Mouse (Mus musculus): Measurements from ENCODE around the gene Astn2. TPM values are rescaled to one million over a fixed set of nuclear protein-coding genes. Genes with fewer than 3 reads are reported as not detected.

The Astn2 gene
- polyA plus RNA-seq, 1 experiment from 2014 or later, result 0.74 TPM

- DNase-seq (ENCODE audit: low spot score) (no peak), ATAC-seq (replicated peaks; ENCODE audit: insufficient number of reproducible peaks, low FRiP score, low TSS enrichment, low read depth) (no peak)
- H3K4me1 ChIP-seq (ENCODE audit: control insufficient read depth, insufficient read depth, low read length), result no peaks in the 10 kb centered on the region
- H3K4me3 ChIP-seq (ENCODE audit: low read depth, low read length), result no peak overlapping the region
- H3K27ac ChIP-seq (replicated peaks; ENCODE audit: low read depth, low read length), result no peak overlapping the region
- no peaks in the 10 kb centered on the region for H3K36me3 ChIP-seq (replicated peaks; ENCODE audit: control insufficient read depth, insufficient read depth, low read depth, low read length)
- WGBS, result 90% methylated on average over 3 of the region's 3 CpGs
- no peaks in the 10 kb centered on the region for H3K27me3 ChIP-seq (ENCODE audit: control insufficient read depth, insufficient read depth, low read length)
- no peak overlapping the region for H3K4me2 ChIP-seq (ENCODE audit: low read depth, low read length)
- H3K9ac ChIP-seq (replicated peaks; ENCODE audit: low read length), result no peak overlapping the region
- no peaks in the 10 kb centered on the region for H3K9me3 ChIP-seq (replicated peaks; ENCODE audit: control insufficient read depth, low read length)
These were observed 457.2 kb downstream of the Astn2 start for GRCm38 (mm10) chr4:65947141-65947649.

DNA sequence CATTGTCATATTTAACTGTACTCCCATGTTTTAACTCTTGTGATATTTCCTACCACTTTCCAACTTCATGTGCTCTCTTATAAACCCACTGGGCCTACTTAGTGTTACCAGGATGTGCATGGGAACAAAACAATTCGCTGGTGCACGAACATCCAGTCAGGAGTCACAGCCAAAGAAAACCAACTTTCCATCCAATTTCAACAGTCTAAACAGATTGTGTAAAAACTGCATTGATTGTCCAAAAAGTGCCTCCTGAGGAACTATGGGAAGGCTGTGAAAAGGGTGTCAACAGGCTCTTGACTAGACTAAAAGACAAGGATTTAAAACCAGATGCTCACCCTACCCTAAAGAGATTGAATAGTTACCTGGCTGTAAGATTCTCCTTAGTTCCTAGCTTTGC is 458.4 kb downstream of the Astn2 start:
- Histone ChIP-seq H3K4me1 (ENCODE audit: control insufficient read depth, insufficient read depth, low read length) (no peaks in the 10 kb centered on the region), H3K36me3 (replicated peaks; ENCODE audit: control insufficient read depth, insufficient read depth, low read depth, low read length) (no peaks in the 10 kb centered on the region), H3K27me3 (ENCODE audit: control insufficient read depth, insufficient read depth, low read length) (no peaks in the 10 kb centered on the region), H3K4me3 (ENCODE audit: low read depth, low read length) (no peak overlapping the region), H3K9ac (replicated peaks; ENCODE audit: low read length) (no peak overlapping the region), H3K27ac (replicated peaks; ENCODE audit: low read depth, low read length) (no peak overlapping the region), H3K9me3 (replicated peaks; ENCODE audit: control insufficient read depth, low read length) (no peaks in the 10 kb centered on the region), H3K4me2 (ENCODE audit: low read depth, low read length) (no peak overlapping the region)
- DNase-seq (ENCODE audit: low spot score) (no peak), ATAC-seq (replicated peaks; ENCODE audit: insufficient number of reproducible peaks, low FRiP score, low TSS enrichment, low read depth) (no peak)
- 91% methylated on average over 2 of the region's 2 CpGs for WGBS

DNA sequence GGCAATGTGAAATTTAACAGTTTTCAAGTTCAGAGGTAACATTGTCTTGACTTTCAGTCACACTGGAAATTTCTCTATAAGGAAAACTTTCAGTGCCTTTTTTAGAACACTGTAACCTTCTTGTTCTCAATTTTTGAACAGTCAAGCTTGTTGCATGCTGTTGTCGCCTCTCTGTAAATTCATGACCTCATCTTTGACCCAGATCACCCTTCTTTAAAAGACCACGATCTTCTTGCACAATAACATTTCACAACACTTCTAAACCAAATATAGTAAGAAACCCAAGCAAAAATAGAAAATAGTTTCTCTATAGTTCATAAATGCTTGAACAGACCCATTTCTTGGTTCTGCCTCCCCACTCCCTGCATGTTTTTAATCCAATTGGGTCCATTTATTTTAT is 473.5 kb downstream of the Astn2 start:
- Histone ChIP-seq H3K36me3 (replicated peaks; ENCODE audit: control insufficient read depth, insufficient read depth, low read depth, low read length) (no peaks in the 10 kb centered on the region), H3K9ac (replicated peaks; ENCODE audit: low read length) (no peak overlapping the region), H3K27me3 (ENCODE audit: control insufficient read depth, insufficient read depth, low read length) (no peaks in the 10 kb centered on the region), H3K4me3 (ENCODE audit: low read depth, low read length) (no peak overlapping the region), H3K4me2 (ENCODE audit: low read depth, low read length) (no peak overlapping the region), H3K4me1 (ENCODE audit: control insufficient read depth, insufficient read depth, low read length) (no peaks in the 10 kb centered on the region), H3K27ac (replicated peaks; ENCODE audit: low read depth, low read length) (no peak overlapping the region), H3K9me3 (replicated peaks; ENCODE audit: control insufficient read depth, low read length) (no peaks in the 10 kb centered on the region)
- WGBS, result 82% methylated on average over 2 of the region's 2 CpGs
- ATAC-seq (replicated peaks; ENCODE audit: insufficient number of reproducible peaks, low FRiP score, low TSS enrichment, low read depth) (no peak), DNase-seq (ENCODE audit: low spot score) (no peak)

DNA sequence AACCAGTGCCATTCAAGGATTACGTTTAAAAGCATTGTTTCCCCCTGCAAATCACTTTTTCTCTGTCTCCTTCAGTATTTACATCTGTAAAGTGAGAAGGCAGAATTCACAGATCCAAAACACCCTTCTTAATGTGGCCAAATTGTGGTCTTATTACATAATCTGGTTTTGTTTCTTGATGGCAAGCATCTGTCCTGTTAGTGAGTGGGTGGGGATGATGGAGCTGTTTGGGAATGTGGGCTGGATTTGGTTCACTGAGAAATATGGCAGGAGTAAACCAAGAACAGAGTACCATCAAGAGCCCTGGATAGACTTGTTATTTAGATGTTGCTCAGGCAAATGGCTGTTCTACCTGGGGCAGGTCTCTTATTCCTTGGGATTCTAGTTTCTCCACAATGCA is 484.1 kb downstream of the Astn2 start:
- DNase-seq (ENCODE audit: low spot score) (no peak), ATAC-seq (replicated peaks; ENCODE audit: insufficient number of reproducible peaks, low FRiP score, low TSS enrichment, low read depth) (no peak)
- no peak overlapping the region for H3K4me2 ChIP-seq (ENCODE audit: low read depth, low read length)
- H3K9me3 ChIP-seq (replicated peaks; ENCODE audit: control insufficient read depth, low read length), result no peaks in the 10 kb centered on the region
- H3K4me3 ChIP-seq (ENCODE audit: low read depth, low read length), result no peak overlapping the region
- no peak overlapping the region for H3K9ac ChIP-seq (replicated peaks; ENCODE audit: low read length)
- H3K27me3 ChIP-seq (ENCODE audit: control insufficient read depth, insufficient read depth, low read length), result no peaks in the 10 kb centered on the region
- no peaks in the 10 kb centered on the region for H3K36me3 ChIP-seq (replicated peaks; ENCODE audit: control insufficient read depth, insufficient read depth, low read depth, low read length)
- no peak overlapping the region for H3K27ac ChIP-seq (replicated peaks; ENCODE audit: low read depth, low read length)
- H3K4me1 ChIP-seq (ENCODE audit: control insufficient read depth, insufficient read depth, low read length), result no peaks in the 10 kb centered on the region
- 40% methylated on average over 1 of the region's 1 CpGs for WGBS

DNA sequence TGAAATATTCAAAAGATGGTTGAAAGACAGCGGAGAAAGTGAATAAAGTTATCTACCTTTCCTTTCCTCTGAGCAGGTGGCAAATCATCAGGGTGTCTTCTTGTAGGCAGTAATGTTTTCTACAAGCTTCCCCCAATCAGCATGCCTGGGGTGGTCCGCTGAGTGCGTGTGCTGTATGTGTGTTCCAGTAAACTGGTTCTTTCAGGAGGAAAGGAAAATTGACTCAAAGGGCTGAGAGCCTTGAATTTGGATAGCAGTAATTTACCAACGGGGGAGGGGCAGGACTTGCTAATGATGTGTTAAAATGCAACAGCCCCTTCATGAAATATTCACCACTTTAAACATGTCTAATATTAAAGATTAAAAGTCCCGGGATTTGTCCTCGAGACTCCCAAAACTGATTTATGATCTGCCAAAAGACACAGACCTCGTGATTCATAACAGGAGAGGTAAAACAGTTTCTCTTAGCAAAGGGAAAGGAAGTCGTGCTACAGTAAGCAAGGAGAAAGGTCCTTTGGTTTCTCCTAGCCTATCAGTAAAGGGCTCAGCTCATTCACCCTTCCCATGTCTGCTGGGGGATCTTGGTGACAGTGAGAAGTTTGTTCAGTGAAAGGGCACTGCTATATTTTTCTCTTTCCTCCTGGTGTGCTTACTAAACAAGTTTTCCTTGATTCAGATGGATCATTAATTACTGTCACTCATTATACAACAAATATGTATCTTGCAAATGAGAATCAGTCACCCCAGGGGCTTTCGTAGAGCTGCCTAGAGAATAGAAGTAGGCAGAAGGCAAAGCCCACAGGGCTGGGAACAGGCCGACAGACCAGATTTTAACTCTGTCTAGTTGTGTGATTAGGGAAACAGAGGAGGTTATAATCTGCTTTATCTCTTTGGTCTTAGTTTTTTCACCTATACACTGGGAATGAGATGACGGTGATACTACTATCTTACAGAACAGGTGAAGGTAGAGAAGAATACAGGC is 488.1 kb downstream of the Astn2 start:
- Histone ChIP-seq H3K9me3 (replicated peaks; ENCODE audit: control insufficient read depth, low read length) (no peaks in the 10 kb centered on the region), H3K4me3 (ENCODE audit: low read depth, low read length) (no peak overlapping the region), H3K9ac (replicated peaks; ENCODE audit: low read length) (no peak overlapping the region), H3K4me1 (ENCODE audit: control insufficient read depth, insufficient read depth, low read length) (no peaks in the 10 kb centered on the region), H3K36me3 (replicated peaks; ENCODE audit: control insufficient read depth, insufficient read depth, low read depth, low read length) (no peaks in the 10 kb centered on the region), H3K4me2 (ENCODE audit: low read depth, low read length) (no peak overlapping the region), H3K27ac (replicated peaks; ENCODE audit: low read depth, low read length) (no peak overlapping the region), H3K27me3 (ENCODE audit: control insufficient read depth, insufficient read depth, low read length) (no peaks in the 10 kb centered on the region)
- ATAC-seq (replicated peaks; ENCODE audit: insufficient number of reproducible peaks, low FRiP score, low TSS enrichment, low read depth) (no peak), DNase-seq (ENCODE audit: low spot score) (no peak)
- WGBS, result 69% methylated on average over 11 of the region's 11 CpGs

DNA sequence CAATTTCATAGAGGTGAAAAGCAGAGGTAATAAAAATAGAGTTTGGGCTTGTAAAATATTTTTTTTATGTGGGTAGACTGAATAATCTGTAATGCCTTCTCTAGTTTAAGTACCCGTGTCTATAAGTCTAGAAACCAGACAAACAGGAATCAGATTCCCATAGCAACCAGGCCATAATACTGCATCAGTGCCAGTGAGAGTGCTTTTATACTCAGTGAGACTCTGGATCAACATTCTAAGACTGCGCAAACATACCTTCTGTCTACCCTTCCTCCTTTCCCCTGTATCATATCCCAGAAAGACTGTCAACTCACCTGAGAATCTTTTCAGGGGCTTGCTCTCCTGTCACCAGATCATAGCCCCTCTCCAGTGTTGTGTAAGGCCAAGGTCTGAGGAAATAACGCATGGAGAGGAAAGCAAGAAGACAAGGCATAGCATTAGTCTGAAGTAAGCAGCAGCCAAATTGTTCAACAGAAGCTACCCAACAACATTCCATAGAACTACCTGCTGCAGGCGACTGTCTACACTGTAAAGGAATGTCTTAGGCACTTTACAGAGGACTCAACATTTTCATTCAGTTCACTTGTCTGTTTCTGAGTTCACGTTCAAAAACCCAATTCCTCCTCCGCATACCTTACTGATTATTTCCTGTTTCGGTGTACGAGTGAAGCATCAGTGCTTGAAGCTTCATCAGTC is 492.0 kb downstream of the Astn2 start:
- H3K4me1 ChIP-seq (ENCODE audit: control insufficient read depth, insufficient read depth, low read length), result no peaks in the 10 kb centered on the region
- H3K4me3 ChIP-seq (ENCODE audit: low read depth, low read length), result no peak overlapping the region
- ATAC-seq (replicated peaks; ENCODE audit: insufficient number of reproducible peaks, low FRiP score, low TSS enrichment, low read depth) (0 out of 2 replicates have a peak, but pooled peaks have one; percentile 14), DNase-seq (ENCODE audit: low spot score) (peak; percentile 20)
- H3K9ac ChIP-seq (replicated peaks; ENCODE audit: low read length), result no peak overlapping the region
- H3K27me3 ChIP-seq (ENCODE audit: control insufficient read depth, insufficient read depth, low read length), result no peaks in the 10 kb centered on the region
- no peaks in the 10 kb centered on the region for H3K36me3 ChIP-seq (replicated peaks; ENCODE audit: control insufficient read depth, insufficient read depth, low read depth, low read length)
- WGBS, result 70% methylated on average over 8 of the region's 8 CpGs
- H3K27ac ChIP-seq (replicated peaks; ENCODE audit: low read depth, low read length), result no peak overlapping the region
- H3K4me2 ChIP-seq (ENCODE audit: low read depth, low read length), result no peak overlapping the region
- H3K9me3 ChIP-seq (replicated peaks; ENCODE audit: control insufficient read depth, low read length), result no peaks in the 10 kb centered on the region

DNA sequence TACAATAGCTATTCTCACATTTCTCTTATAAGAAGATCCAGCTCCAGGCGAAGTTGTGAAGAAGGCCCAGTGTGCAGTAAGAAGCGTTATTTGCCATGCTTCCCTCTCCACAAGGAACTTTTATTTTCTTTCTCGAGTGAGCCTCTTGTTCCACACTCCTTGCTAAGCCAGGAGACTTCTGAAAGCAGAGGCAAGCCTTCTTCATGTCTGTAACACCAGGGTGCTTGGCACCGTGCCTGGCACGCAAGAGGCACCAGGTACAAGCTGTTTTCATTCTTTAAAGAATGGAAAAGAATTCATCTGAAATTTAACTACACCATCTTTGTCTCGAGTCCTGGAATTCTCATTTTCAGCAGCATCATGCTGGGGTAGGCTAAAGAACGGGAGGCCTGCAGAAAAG is 496.8 kb downstream of the Astn2 start:
- 68% methylated on average over 7 of the region's 7 CpGs for WGBS
- no peaks in the 10 kb centered on the region for H3K36me3 ChIP-seq (replicated peaks; ENCODE audit: control insufficient read depth, insufficient read depth, low read depth, low read length)
- no peak overlapping the region for H3K4me3 ChIP-seq (ENCODE audit: low read depth, low read length)
- no peak overlapping the region for H3K27ac ChIP-seq (replicated peaks; ENCODE audit: low read depth, low read length)
- DNase-seq (ENCODE audit: low spot score) (no peak), ATAC-seq (replicated peaks; ENCODE audit: insufficient number of reproducible peaks, low FRiP score, low TSS enrichment, low read depth) (no peak)
- H3K27me3 ChIP-seq (ENCODE audit: control insufficient read depth, insufficient read depth, low read length), result no peaks in the 10 kb centered on the region
- no peak overlapping the region for H3K9ac ChIP-seq (replicated peaks; ENCODE audit: low read length)
- H3K4me2 ChIP-seq (ENCODE audit: low read depth, low read length), result no peak overlapping the region
- H3K4me1 ChIP-seq (ENCODE audit: control insufficient read depth, insufficient read depth, low read length), result no peaks in the 10 kb centered on the region
- no peaks in the 10 kb centered on the region for H3K9me3 ChIP-seq (replicated peaks; ENCODE audit: control insufficient read depth, low read length)

DNA sequence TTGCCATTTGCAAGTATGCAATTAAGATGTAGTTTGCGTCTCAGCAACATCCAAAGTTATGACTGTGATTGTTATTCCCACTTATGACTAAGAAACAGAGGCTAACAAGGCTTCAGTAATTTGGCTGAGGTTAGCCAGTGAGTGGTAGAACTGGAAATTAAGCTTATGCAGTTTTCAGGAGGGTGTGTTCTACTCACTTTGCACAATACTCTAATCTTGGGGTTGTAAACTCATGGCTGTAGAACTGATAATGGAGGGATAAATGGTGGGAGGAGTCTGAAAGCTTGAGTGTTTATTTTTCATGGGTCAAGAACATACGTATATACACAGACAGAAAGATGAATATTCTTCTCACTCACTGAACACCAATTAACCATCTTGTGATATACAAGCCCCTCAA is 499.4 kb downstream of the Astn2 start:
- no peaks in the 10 kb centered on the region for H3K9me3 ChIP-seq (replicated peaks; ENCODE audit: control insufficient read depth, low read length)
- no peaks in the 10 kb centered on the region for H3K27me3 ChIP-seq (ENCODE audit: control insufficient read depth, insufficient read depth, low read length)
- H3K9ac ChIP-seq (replicated peaks; ENCODE audit: low read length), result no peak overlapping the region
- no peak for DNase-seq (ENCODE audit: low spot score)
- H3K4me3 ChIP-seq (ENCODE audit: low read depth, low read length), result no peak overlapping the region
- no peak for ATAC-seq (replicated peaks; ENCODE audit: insufficient number of reproducible peaks, low FRiP score, low TSS enrichment, low read depth)
- H3K27ac ChIP-seq (replicated peaks; ENCODE audit: low read depth, low read length), result no peak overlapping the region
- no peaks in the 10 kb centered on the region for H3K4me1 ChIP-seq (ENCODE audit: control insufficient read depth, insufficient read depth, low read length)
- H3K36me3 ChIP-seq (replicated peaks; ENCODE audit: control insufficient read depth, insufficient read depth, low read depth, low read length), result no peaks in the 10 kb centered on the region
- H3K4me2 ChIP-seq (ENCODE audit: low read depth, low read length), result no peak overlapping the region
- 92% methylated on average over 2 of the region's 2 CpGs for WGBS
